Mouse (Mus musculus): ENCODE measurements at regions not wholly inside any gene's neighbourhood (a gene's known extent, or its start where the extent isn't known, plus 50 kb on each side); places are given as distances from the start of the nearest gene placed in this dataset.
A peak's percentile ranks its signal among the peaks of the same experiment; 100 is the strongest.

GRCm38 (mm10) chr10:60931891-60932378 is 100.6 kb upstream of the Unc5b start:
- Histone ChIP-seq H3K4me3 (replicated peaks; ENCODE audit: low read length) (no peak overlapping the region), H3K4me2 (ENCODE audit: low read length) (no peak overlapping the region), H3K9ac (replicated peaks; ENCODE audit: low read depth, low read length) (no peak overlapping the region), H3K27me3 (replicated peaks; ENCODE audit: control insufficient read depth, insufficient read depth, low read length) (no peaks in the 10 kb centered on the region), H3K4me1 (replicated peaks; ENCODE audit: control insufficient read depth, insufficient read depth, low read length) (peaks cover 4% of the 10 kb centered on the region), H3K9me3 (ENCODE audit: control insufficient read depth, low read length) (no peaks in the 10 kb centered on the region), H3K27ac (ENCODE audit: low read length) (no peak overlapping the region), H3K36me3 (ENCODE audit: control insufficient read depth, insufficient read depth) (no peaks in the 10 kb centered on the region)
- 54% methylated on average over 22 of the region's 22 CpGs for WGBS
- no peak for ATAC-seq

GRCm38 (mm10) chr10:60928646-60929045 is 97.3 kb upstream of the Unc5b start:
- Histone ChIP-seq H3K4me1 (replicated peaks; ENCODE audit: control insufficient read depth, insufficient read depth, low read length) (no peaks in the 10 kb centered on the region), H3K9me3 (ENCODE audit: control insufficient read depth, low read length) (no peaks in the 10 kb centered on the region), H3K36me3 (ENCODE audit: control insufficient read depth, insufficient read depth) (no peaks in the 10 kb centered on the region), H3K27ac (ENCODE audit: low read length) (no peak overlapping the region), H3K27me3 (replicated peaks; ENCODE audit: control insufficient read depth, insufficient read depth, low read length) (no peaks in the 10 kb centered on the region), H3K9ac (replicated peaks; ENCODE audit: low read depth, low read length) (no peak overlapping the region), H3K4me2 (ENCODE audit: low read length) (no peak overlapping the region), H3K4me3 (replicated peaks; ENCODE audit: low read length) (no peak overlapping the region)
- 75% methylated on average over 7 of the region's 7 CpGs for WGBS
- no peak for ATAC-seq

- Histone ChIP-seq H3K27me3 (replicated peaks; ENCODE audit: control insufficient read depth, insufficient read depth, low read length) (no peaks in the 10 kb centered on the region), H3K27ac (ENCODE audit: low read length) (no peak overlapping the region), H3K36me3 (ENCODE audit: control insufficient read depth, insufficient read depth) (no peaks in the 10 kb centered on the region), H3K9me3 (ENCODE audit: control insufficient read depth, low read length) (no peaks in the 10 kb centered on the region), H3K4me1 (replicated peaks; ENCODE audit: control insufficient read depth, insufficient read depth, low read length) (no peaks in the 10 kb centered on the region), H3K9ac (replicated peaks; ENCODE audit: low read depth, low read length) (no peak overlapping the region), H3K4me2 (ENCODE audit: low read length) (no peak overlapping the region), H3K4me3 (replicated peaks; ENCODE audit: low read length) (no peak overlapping the region)
- WGBS: 76% methylated on average over 8 of the region's 8 CpGs
- no peak for ATAC-seq
These were observed 96.8 kb upstream of the Unc5b start for GRCm38 (mm10) chr10:60928164-60928563.

GRCm38 (mm10) chr10:60926632-60927031 is 95.3 kb upstream of the Unc5b start:
- H3K4me2 ChIP-seq (ENCODE audit: low read length): no peak overlapping the region
- no peak overlapping the region for H3K27ac ChIP-seq (ENCODE audit: low read length)
- no peak overlapping the region for H3K4me3 ChIP-seq (replicated peaks; ENCODE audit: low read length)
- ATAC-seq: no peak
- no peaks in the 10 kb centered on the region for H3K36me3 ChIP-seq (ENCODE audit: control insufficient read depth, insufficient read depth)
- H3K9ac ChIP-seq (replicated peaks; ENCODE audit: low read depth, low read length): no peak overlapping the region
- WGBS: 87% methylated on average over 12 of the region's 12 CpGs
- H3K9me3 ChIP-seq (ENCODE audit: control insufficient read depth, low read length): no peaks in the 10 kb centered on the region
- H3K27me3 ChIP-seq (replicated peaks; ENCODE audit: control insufficient read depth, insufficient read depth, low read length): no peaks in the 10 kb centered on the region
- no peaks in the 10 kb centered on the region for H3K4me1 ChIP-seq (replicated peaks; ENCODE audit: control insufficient read depth, insufficient read depth, low read length)

- no peak overlapping the region for H3K4me2 ChIP-seq (ENCODE audit: low read length)
- H3K4me3 ChIP-seq (replicated peaks; ENCODE audit: low read length): no peak overlapping the region
- H3K27me3 ChIP-seq (replicated peaks; ENCODE audit: control insufficient read depth, insufficient read depth, low read length): no peaks in the 10 kb centered on the region
- H3K4me1 ChIP-seq (replicated peaks; ENCODE audit: control insufficient read depth, insufficient read depth, low read length): no peaks in the 10 kb centered on the region
- no peaks in the 10 kb centered on the region for H3K9me3 ChIP-seq (ENCODE audit: control insufficient read depth, low read length)
- WGBS: 74% methylated on average over 2 of the region's 2 CpGs
- no peak for ATAC-seq
- H3K9ac ChIP-seq (replicated peaks; ENCODE audit: low read depth, low read length): no peak overlapping the region
- H3K27ac ChIP-seq (ENCODE audit: low read length): no peak overlapping the region
- H3K36me3 ChIP-seq (ENCODE audit: control insufficient read depth, insufficient read depth): no peaks in the 10 kb centered on the region
These were observed 94.3 kb upstream of the Unc5b start for GRCm38 (mm10) chr10:60925644-60926043.

- 26% methylated on average over 2 of the region's 2 CpGs for WGBS
- no peaks in the 10 kb centered on the region for H3K4me1 ChIP-seq (replicated peaks; ENCODE audit: control insufficient read depth, insufficient read depth, low read length)
- no peaks in the 10 kb centered on the region for H3K9me3 ChIP-seq (ENCODE audit: control insufficient read depth, low read length)
- no peak overlapping the region for H3K27ac ChIP-seq (ENCODE audit: low read length)
- H3K27me3 ChIP-seq (replicated peaks; ENCODE audit: control insufficient read depth, insufficient read depth, low read length): no peaks in the 10 kb centered on the region
- no peak overlapping the region for H3K4me2 ChIP-seq (ENCODE audit: low read length)
- H3K9ac ChIP-seq (replicated peaks; ENCODE audit: low read depth, low read length): no peak overlapping the region
- no peak overlapping the region for H3K4me3 ChIP-seq (replicated peaks; ENCODE audit: low read length)
- ATAC-seq: no peak
- no peaks in the 10 kb centered on the region for H3K36me3 ChIP-seq (ENCODE audit: control insufficient read depth, insufficient read depth)
These were observed 93.8 kb upstream of the Unc5b start for GRCm38 (mm10) chr10:60925198-60925597.

GRCm38 (mm10) chr10:60923806-60924205 is 92.4 kb upstream of the Unc5b start:
- H3K9ac ChIP-seq (replicated peaks; ENCODE audit: low read depth, low read length): no peak overlapping the region
- H3K4me2 ChIP-seq (ENCODE audit: low read length): no peak overlapping the region
- ATAC-seq: no peak
- H3K36me3 ChIP-seq (ENCODE audit: control insufficient read depth, insufficient read depth): no peaks in the 10 kb centered on the region
- no peak overlapping the region for H3K4me3 ChIP-seq (replicated peaks; ENCODE audit: low read length)
- H3K4me1 ChIP-seq (replicated peaks; ENCODE audit: control insufficient read depth, insufficient read depth, low read length): no peaks in the 10 kb centered on the region
- H3K9me3 ChIP-seq (ENCODE audit: control insufficient read depth, low read length): no peaks in the 10 kb centered on the region
- H3K27ac ChIP-seq (ENCODE audit: low read length): no peak overlapping the region
- no peaks in the 10 kb centered on the region for H3K27me3 ChIP-seq (replicated peaks; ENCODE audit: control insufficient read depth, insufficient read depth, low read length)
- WGBS: 43% methylated on average over 11 of the region's 11 CpGs

- WGBS: 82% methylated on average over 1 of the region's 1 CpGs
- H3K4me1 ChIP-seq (replicated peaks; ENCODE audit: control insufficient read depth, insufficient read depth, low read length): peaks cover 9% of the 10 kb centered on the region
These were observed 89.2 kb upstream of the Unc5b start for GRCm38 (mm10) chr10:60920621-60921020.

GRCm38 (mm10) chr10:60918020-60918419 is 86.6 kb upstream of the Unc5b start:
- Histone ChIP-seq H3K4me2 (ENCODE audit: low read length) (no peak overlapping the region), H3K36me3 (ENCODE audit: control insufficient read depth, insufficient read depth) (no peaks in the 10 kb centered on the region), H3K27me3 (replicated peaks; ENCODE audit: control insufficient read depth, insufficient read depth, low read length) (no peaks in the 10 kb centered on the region), H3K4me3 (replicated peaks; ENCODE audit: low read length) (no peak overlapping the region), H3K4me1 (replicated peaks; ENCODE audit: control insufficient read depth, insufficient read depth, low read length) (peaks cover 11% of the 10 kb centered on the region), H3K9me3 (ENCODE audit: control insufficient read depth, low read length) (no peaks in the 10 kb centered on the region), H3K27ac (ENCODE audit: low read length) (no peak overlapping the region), H3K9ac (replicated peaks; ENCODE audit: low read depth, low read length) (no peak overlapping the region)
- 2% methylated on average over 8 of the region's 8 CpGs for WGBS
- ATAC-seq: 0 out of 2 replicates have a peak, but pooled peaks have one; percentile 24

More at GRCm38 (mm10) chr10:60920621-60921020, 89.2 kb upstream of the Unc5b start:
- ATAC-seq: no peak
- no peaks in the 10 kb centered on the region for H3K9me3 ChIP-seq (ENCODE audit: control insufficient read depth, low read length)
- H3K9ac ChIP-seq (replicated peaks; ENCODE audit: low read depth, low read length): no peak overlapping the region
- H3K4me3 ChIP-seq (replicated peaks; ENCODE audit: low read length): no peak overlapping the region
- no peak overlapping the region for H3K27ac ChIP-seq (ENCODE audit: low read length)
- no peak overlapping the region for H3K4me2 ChIP-seq (ENCODE audit: low read length)
- no peaks in the 10 kb centered on the region for H3K36me3 ChIP-seq (ENCODE audit: control insufficient read depth, insufficient read depth)
- H3K27me3 ChIP-seq (replicated peaks; ENCODE audit: control insufficient read depth, insufficient read depth, low read length): no peaks in the 10 kb centered on the region

- ATAC-seq: no peak
- no peak overlapping the region for H3K27ac ChIP-seq (ENCODE audit: low read length)
- H3K9ac ChIP-seq (replicated peaks; ENCODE audit: low read depth, low read length): no peak overlapping the region
- no peaks in the 10 kb centered on the region for H3K9me3 ChIP-seq (ENCODE audit: control insufficient read depth, low read length)
- no peaks in the 10 kb centered on the region for H3K27me3 ChIP-seq (replicated peaks; ENCODE audit: control insufficient read depth, insufficient read depth, low read length)
- no peak overlapping the region for H3K4me3 ChIP-seq (replicated peaks; ENCODE audit: low read length)
- peaks cover 11% of the 10 kb centered on the region for H3K4me1 ChIP-seq (replicated peaks; ENCODE audit: control insufficient read depth, insufficient read depth, low read length)
- H3K4me2 ChIP-seq (ENCODE audit: low read length): no peak overlapping the region
- H3K36me3 ChIP-seq (ENCODE audit: control insufficient read depth, insufficient read depth): no peaks in the 10 kb centered on the region
- 44% methylated on average over 7 of the region's 7 CpGs for WGBS
These were observed 83.0 kb upstream of the Unc5b start for GRCm38 (mm10) chr10:60914391-60914790.

Measured in forebrain, embryonic 16.5 days (tissue).